Mouse (Mus musculus) cerebellum, postnatal 25 days (tissue): Measurements from ENCODE around the gene Trib3.
"Not testable (repeated sequence)": the region's sequence is repeated elsewhere in the genome, so short reads cannot be mapped to it uniquely, and the experiment has no call there.

Source experiments
- DNase-seq, 2 experiments: peaks; one replicate each; pipeline ENCODE4 v3.0.0; 2021; ENCODE audit warnings: mixed read lengths in 2 of 2

Trib3 gene

GRCm38 (mm10) chr2:152343329-152344213 lies at the start of gene Trib3:
Trib3 (minus strand) TSS chr2:152344032.
- peak; percentile 80 to 87 for DNase-seq

- DNase-seq: peak in 1 of 2 experiments; percentile 17
Observed at GRCm38 (mm10) chr2:152393225-152394017, 49.6 kb upstream of the Trib3 start.

GRCm38 (mm10) chr2:152392786-152393185 lies 49.0 kb upstream of the Trib3 start:
- DNase-seq: peak; percentile 39 to 59

- no peak for DNase-seq
Observed at GRCm38 (mm10) chr2:152384191-152384590, 40.4 kb upstream of the Trib3 start.

- DNase-seq: no peak
Observed at GRCm38 (mm10) chr2:152376345-152376741, 32.5 kb upstream of the Trib3 start, which contains the start of gene Nrsn2. Nrsn2 (minus strand) TSS chr2:152376638.

- DNase-seq: peak; percentile 26 to 56
Observed at GRCm38 (mm10) chr2:152375652-152376344, 32.0 kb upstream of the Trib3 start.

GRCm38 (mm10) chr2:152373547-152373946 lies 29.7 kb upstream of the Trib3 start:
- DNase-seq: no peak

- no peak for DNase-seq
Observed at GRCm38 (mm10) chr2:152372661-152373060, 28.8 kb upstream of the Trib3 start.

- DNase-seq: no peak
Observed at GRCm38 (mm10) chr2:152372104-152372503, 28.3 kb upstream of the Trib3 start.

GRCm38 (mm10) chr2:152368532-152369140 lies 24.8 kb upstream of the Trib3 start:
- DNase-seq: peak; percentile 45 to 71

GRCm38 (mm10) chr2:152367917-152368316 lies 24.1 kb upstream of the Trib3 start:
- DNase-seq: no peak

GRCm38 (mm10) chr2:152363245-152364147 lies 19.7 kb upstream of the Trib3 start:
- DNase-seq: peak; percentile 73 to 81

- no peak for DNase-seq
Observed at GRCm38 (mm10) chr2:152361193-152361592, 17.4 kb upstream of the Trib3 start.

GRCm38 (mm10) chr2:152360271-152360775 lies 16.5 kb upstream of the Trib3 start:
- no peak for DNase-seq

GRCm38 (mm10) chr2:152359616-152360015 lies 15.8 kb upstream of the Trib3 start:
- DNase-seq: no peak

GRCm38 (mm10) chr2:152358977-152359376 lies 15.1 kb upstream of the Trib3 start:
- DNase-seq: not testable (repeated sequence)

- DNase-seq: no peak
Observed at GRCm38 (mm10) chr2:152357254-152357653, 13.4 kb upstream of the Trib3 start.

GRCm38 (mm10) chr2:152349842-152350540 lies 6.2 kb upstream of the Trib3 start:
- DNase-seq: peak in 1 of 2 experiments; percentile 56

GRCm38 (mm10) chr2:152349205-152349604 lies 5.4 kb upstream of the Trib3 start:
- DNase-seq: no peak

GRCm38 (mm10) chr2:152347722-152348121 lies 3.9 kb upstream of the Trib3 start:
- DNase-seq: no peak
